Mouse (Mus musculus): ENCODE results near the gene Zfp64. TPM values are rescaled to one million over a fixed set of nuclear protein-coding genes. Genes with fewer than 3 reads are reported as not detected.
A peak's percentile ranks its signal among the peaks of the same experiment; 100 is the strongest.

Zfp64 gene
- total and polyA plus RNA-seq, 3 experiments: 20.0 to 37.0 (median 25.1) TPM

DNA sequence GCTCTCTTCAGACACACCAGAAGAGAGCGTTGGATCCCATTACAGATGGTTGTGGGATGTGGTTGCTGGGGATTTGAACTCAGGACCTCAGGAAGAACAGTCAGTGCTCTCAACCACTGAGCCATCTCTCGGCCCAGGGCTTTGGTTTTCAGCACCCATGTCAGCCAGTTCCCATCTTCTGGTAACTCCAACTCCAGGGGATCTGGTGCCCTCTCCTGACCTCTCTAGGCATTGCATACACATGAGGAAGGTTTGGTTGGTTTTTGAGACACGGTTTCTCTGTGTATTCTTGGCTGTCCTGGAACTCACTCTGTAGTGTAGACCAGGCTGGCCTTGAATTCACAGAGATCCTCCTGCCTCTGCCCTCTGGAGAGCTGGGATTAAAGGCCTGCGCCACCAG is 77.2 kb downstream of the Zfp64 start:
- no peak overlapping the region for H3K4me3 ChIP-seq (replicated peaks in 1 of 3; ENCODE audit: low read depth in 2 of 3, low read length in 2 of 3, poor library complexity in 1 of 3)
- no peak overlapping the region for H3K4me2 ChIP-seq (ENCODE audit: insufficient read depth, low read depth, poor library complexity, severe bottlenecking)
- dilution Hi-C loops (cut with MboI; ENCODE audit: extremely low pct_ligation_motif_present, extremely low pct_unique_long_range_greater_than_20kb, low sequenced_read_pairs): no loop called here
- no peak overlapping the region for H3K9ac ChIP-seq (ENCODE audit: insufficient read depth, low read depth)
- H3K36me3 ChIP-seq (replicated peaks in 1 of 2; ENCODE audit: control insufficient read depth in 1 of 2, insufficient read depth in 1 of 2, low read length in 1 of 2): no peaks in the 10 kb centered on the region
- H3K79me2 ChIP-seq (replicated peaks; ENCODE audit: control insufficient read depth, extremely low read depth, insufficient read depth, poor library complexity, severe bottlenecking): no peaks in the 10 kb centered on the region
- DNase-seq (ENCODE audit: extremely low read depth): peak; percentile 31
- in situ Hi-C loops (cut with MboI; ENCODE audit: low pct_ligation_motif_present, low pct_unique_long_range_greater_than_20kb, low sequenced_read_pairs): loop anchor here (25.0 kb wide), 1 partner anchor 416 kb away; no protein-coding TSS in a partner anchor
- no peaks in the 10 kb centered on the region for H3K27me3 ChIP-seq (replicated peaks)
- H3K4me1 ChIP-seq (ENCODE audit: control insufficient read depth in 1 of 2, insufficient read depth in 2 of 2): peaks cover 0 to 15% of the 10 kb centered on the region in 2 experiments; a peak in 2 of 4 replicates
- H3K9me3 ChIP-seq (replicated peaks; ENCODE audit: low read length): no peaks in the 10 kb centered on the region
- TF ChIP-seq IRF4 (IDR thresholded peaks at IDR 0.05; ENCODE audit: low read depth, low read length) (no peak), MAZ (IDR thresholded peaks at IDR 0.05; ENCODE audit: low read depth, low read length) (no peak), HCFC1 (IDR thresholded peaks at IDR 0.05; ENCODE audit: low read depth, low read length) (no peak), RAD21 (IDR thresholded peaks at IDR 0.05; ENCODE audit: low read depth, low read length) (peak; percentile 13), ETS1 (conservative IDR thresholded peaks at IDR 0.05; ENCODE audit: low read depth, low read length) (no peak), ZC3H11A (IDR thresholded peaks at IDR 0.05; ENCODE audit: low read depth, low read length) (no peak), SMC3 (IDR thresholded peaks at IDR 0.05; ENCODE audit: low read depth, low read length) (no peak), E2F4 (IDR thresholded peaks at IDR 0.05; ENCODE audit: insufficient replicate concordance, low read depth, low read length) (no peak), CTCF (conservative IDR thresholded peaks at IDR 0.05 in 1 of 2, IDR thresholded peaks at IDR 0.05 in 1 of 2; ENCODE audit: low read depth in 2 of 2, low read length in 2 of 2) (peak in 1 of 2 experiments; percentile 38; a peak in 2 of 4 replicates), ZMIZ1 (IDR thresholded peaks at IDR 0.05; ENCODE audit: low read depth, low read length) (no peak), RCOR1 (conservative IDR thresholded peaks at IDR 0.05; ENCODE audit: low read depth, low read length) (no peak), BHLHE40 (IDR thresholded peaks at IDR 0.05; ENCODE audit: low read depth, low read length) (no peak)
- no peak overlapping the region for H3K27ac ChIP-seq (ENCODE audit: insufficient read depth, low read depth)

GRCm38 (mm10) chr2:168876631-168877030 is 78.8 kb downstream of the Zfp64 start:
- dilution Hi-C loops (cut with MboI; ENCODE audit: extremely low pct_ligation_motif_present, extremely low pct_unique_long_range_greater_than_20kb, low sequenced_read_pairs): no loop called here
- Histone ChIP-seq H3K9me3 (replicated peaks; ENCODE audit: low read length) (no peaks in the 10 kb centered on the region), H3K4me1 (ENCODE audit: control insufficient read depth in 1 of 2, insufficient read depth in 2 of 2) (peaks cover 0 to 9% of the 10 kb centered on the region in 2 experiments; a peak in 1 of 4 replicates), H3K79me2 (replicated peaks; ENCODE audit: control insufficient read depth, extremely low read depth, insufficient read depth, poor library complexity, severe bottlenecking) (no peaks in the 10 kb centered on the region), H3K27me3 (replicated peaks) (no peaks in the 10 kb centered on the region), H3K4me2 (ENCODE audit: insufficient read depth, low read depth, poor library complexity, severe bottlenecking) (no peak overlapping the region), H3K4me3 (replicated peaks in 1 of 3; ENCODE audit: low read depth in 2 of 3, low read length in 2 of 3, poor library complexity in 1 of 3) (no peak overlapping the region), H3K9ac (ENCODE audit: insufficient read depth, low read depth) (no peak overlapping the region), H3K36me3 (replicated peaks in 1 of 2; ENCODE audit: control insufficient read depth in 1 of 2, insufficient read depth in 1 of 2, low read length in 1 of 2) (no peaks in the 10 kb centered on the region), H3K27ac (ENCODE audit: insufficient read depth, low read depth) (no peak overlapping the region)
- no peak for TF ChIP-seq ETS1 (conservative IDR thresholded peaks at IDR 0.05; ENCODE audit: low read depth, low read length)
- TF ChIP-seq GABPA (IDR thresholded peaks at IDR 0.05; ENCODE audit: insufficient replicate concordance, low read depth, low read length): no peak
- in situ Hi-C loops (cut with MboI; ENCODE audit: low pct_ligation_motif_present, low pct_unique_long_range_greater_than_20kb, low sequenced_read_pairs): loop anchor here (25.0 kb wide), 1 partner anchor 414 kb away; no protein-coding TSS in a partner anchor
- DNase-seq (ENCODE audit: extremely low read depth): no peak

GRCm38 (mm10) chr2:168874498-168874897 is 80.9 kb downstream of the Zfp64 start:
- H3K79me2 ChIP-seq (replicated peaks; ENCODE audit: control insufficient read depth, extremely low read depth, insufficient read depth, poor library complexity, severe bottlenecking): no peaks in the 10 kb centered on the region
- no peak overlapping the region for H3K27ac ChIP-seq (ENCODE audit: insufficient read depth, low read depth)
- TF ChIP-seq POLR2AphosphoS2 (IDR thresholded peaks at IDR 0.05; ENCODE audit: low read depth, low read length): no peak
- no peak for TF ChIP-seq USF1 (IDR thresholded peaks at IDR 0.05; ENCODE audit: low read depth, low read length)
- no peak for TF ChIP-seq JUN (IDR thresholded peaks at IDR 0.05; ENCODE audit: insufficient read depth, low read depth, low read length)
- TF ChIP-seq IRF4 (IDR thresholded peaks at IDR 0.05; ENCODE audit: low read depth, low read length): no peak
- no peak for TF ChIP-seq ELF1 (IDR thresholded peaks at IDR 0.05; ENCODE audit: low read depth, low read length)
- no peak for TF ChIP-seq EP300 (IDR thresholded peaks at IDR 0.05; ENCODE audit: low read length)
- no peak for TF ChIP-seq USF2 (conservative IDR thresholded peaks at IDR 0.05; ENCODE audit: low read depth, low read length)
- no peak for TF ChIP-seq MYC (IDR thresholded peaks at IDR 0.05; ENCODE audit: low read depth, low read length)
- TF ChIP-seq KAT2A (IDR thresholded peaks at IDR 0.05; ENCODE audit: insufficient replicate concordance, low read length): no peak
- TF ChIP-seq RCOR1 (conservative IDR thresholded peaks at IDR 0.05; ENCODE audit: low read depth, low read length): no peak
- no peak for TF ChIP-seq CHD2 (IDR thresholded peaks at IDR 0.05; ENCODE audit: low read length)
- TF ChIP-seq MAZ (IDR thresholded peaks at IDR 0.05; ENCODE audit: low read depth, low read length): no peak
- no peak for TF ChIP-seq HCFC1 (IDR thresholded peaks at IDR 0.05; ENCODE audit: low read depth, low read length)
- no peak for TF ChIP-seq JUND (conservative IDR thresholded peaks at IDR 0.05; ENCODE audit: low read depth, low read length)
- no peak for TF ChIP-seq ZNF384 (IDR thresholded peaks at IDR 0.05; ENCODE audit: low read depth, low read length)
- TF ChIP-seq MXI1 (IDR thresholded peaks at IDR 0.05; ENCODE audit: low read depth, low read length): no peak
- no peak for DNase-seq (ENCODE audit: extremely low read depth)
- no peak overlapping the region for H3K9ac ChIP-seq (ENCODE audit: insufficient read depth, low read depth)
- H3K36me3 ChIP-seq (replicated peaks in 1 of 2; ENCODE audit: control insufficient read depth in 1 of 2, insufficient read depth in 1 of 2, low read length in 1 of 2): no peaks in the 10 kb centered on the region
- no peak overlapping the region for H3K4me2 ChIP-seq (ENCODE audit: insufficient read depth, low read depth, poor library complexity, severe bottlenecking)
- H3K27me3 ChIP-seq (replicated peaks): no peaks in the 10 kb centered on the region
- H3K4me1 ChIP-seq (ENCODE audit: control insufficient read depth in 1 of 2, insufficient read depth in 2 of 2): peaks cover 0 to 9% of the 10 kb centered on the region in 2 experiments; a peak in 1 of 4 replicates
- H3K4me3 ChIP-seq (replicated peaks in 1 of 3; ENCODE audit: low read depth in 2 of 3, low read length in 2 of 3, poor library complexity in 1 of 3): no peak overlapping the region
- in situ Hi-C loops (cut with MboI; ENCODE audit: low pct_ligation_motif_present, low pct_unique_long_range_greater_than_20kb, low sequenced_read_pairs) (no loop called here), dilution Hi-C loops (cut with MboI; ENCODE audit: extremely low pct_ligation_motif_present, extremely low pct_unique_long_range_greater_than_20kb, low sequenced_read_pairs) (no loop called here)
- H3K9me3 ChIP-seq (replicated peaks; ENCODE audit: low read length): no peaks in the 10 kb centered on the region

All from CH12.LX (cell line).